Mouse (Mus musculus) liver, embryonic 11.5 days (tissue): Measurements from ENCODE around the gene Gin1. TPM values are rescaled to one million over a fixed set of nuclear protein-coding genes. Genes with fewer than 3 reads are reported as not detected.
"Not testable (repeated sequence)": the region's sequence is repeated elsewhere in the genome, so short reads cannot be mapped to it uniquely, and the experiment has no call there.

Experiments
- ATAC-seq: fragments of 200-750 bp; cut with Nextera tagmentation; replicated peaks from 2 replicates; pipeline ENCODE4 v1.8.0; 2017; ENCODE audit warnings: moderate number of reproducible peaks, mild to moderate bottlenecking, moderate TSS enrichment, moderate library complexity; ENCODE audit not compliant: low FRiP score
- DNase-seq: peaks from one replicate; pipeline ENCODE4 v3.0.0-alpha.2; 2017; ENCODE audit warnings: low spot score
- H3K27ac ChIP-seq: fragments of 300-500 bp; sonication (generic); 2 replicates; pipeline ENCODE4 v1.5.1; 2014; ENCODE audit warnings: mild to moderate bottlenecking, low read depth, low read length, control low read depth
- H3K27me3 ChIP-seq: fragments of 300-500 bp; sonication (generic); replicated peaks from 2 replicates; pipeline ENCODE4 v1.6.1; 2014; ENCODE audit warnings: low read length, mixed read lengths; ENCODE audit not compliant: control insufficient read depth, insufficient read depth
- H3K36me3 ChIP-seq: fragments of 300-500 bp; sonication (generic); 2 replicates; pipeline ENCODE4 v1.6.1; 2014; ENCODE audit warnings: mild to moderate bottlenecking, low read length, moderate library complexity, mixed read lengths; ENCODE audit not compliant: control insufficient read depth, insufficient read depth
- H3K4me1 ChIP-seq: fragments of 300-500 bp; sonication (generic); replicated peaks from 2 replicates; pipeline ENCODE4 v1.6.1; 2014; ENCODE audit warnings: low read length, mixed read lengths; ENCODE audit not compliant: control insufficient read depth, insufficient read depth
- H3K4me2 ChIP-seq: fragments of 300-500 bp; sonication (generic); 2 replicates; pipeline ENCODE4 v1.6.1; 2014; ENCODE audit warnings: mild to moderate bottlenecking, control low read depth, moderate library complexity
- H3K4me3 ChIP-seq: fragments of 300-500 bp; sonication (generic); 2 replicates; pipeline ENCODE4 v1.5.1; 2014; ENCODE audit warnings: low read depth, low read length, control low read depth
- H3K9ac ChIP-seq: fragments of 300-500 bp; sonication (generic); 2 replicates; pipeline ENCODE4 v1.6.1; 2014; ENCODE audit warnings: low read depth, low read length, control low read depth
- H3K9me3 ChIP-seq: fragments of 300-500 bp; sonication (generic); 2 replicates; pipeline ENCODE4 v1.6.1; 2016; ENCODE audit warnings: low read length, inconsistent platforms, mixed read lengths; ENCODE audit not compliant: control insufficient read depth
- WGBS: fragments of 180-500 bp; shearing (Covaris S2); extraction: QIAGEN DNeasy Blood & Tissue Kit; methylation state at CpG from one replicate; pipeline ENCODE4 v1.1.7; 2014; 5-methylcytosine and 5-hydroxymethylcytosine counted together
- polyA plus RNA-seq: library from polyadenylated mRNA; unstranded; fragments of >200 nt; fragmentation: Nextera tagmentation; extraction: Ambion mirVana; gene quantifications from 2 replicates; pipeline ENCODE4 v1.2.1, GENCODE M21; 2014

Gin1 gene
- polyA plus RNA-seq, 1 experiment from 2014 or later: 19.6 TPM

DNA sequence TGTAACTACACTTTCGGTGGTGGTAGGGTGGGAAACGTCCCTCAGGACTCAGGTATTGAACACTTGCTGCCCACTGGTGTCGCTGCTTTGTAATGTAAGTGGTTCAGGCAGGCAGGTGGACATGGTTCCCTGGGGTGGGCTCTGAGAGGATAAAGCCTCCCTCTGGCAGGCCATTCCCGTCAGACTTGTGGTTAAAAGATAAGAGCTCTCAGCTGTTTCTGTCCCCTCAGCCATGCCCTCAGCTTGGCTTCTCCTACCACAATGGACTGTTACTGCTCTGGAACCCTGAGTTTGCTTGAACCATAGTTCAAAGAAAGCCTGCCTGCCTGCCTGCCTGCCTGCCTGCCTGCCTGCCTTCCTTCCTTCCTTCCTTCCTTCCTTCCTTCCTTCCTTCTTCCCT lies 15.6 kb upstream of the Gin1 start:
- peak; percentile 64; the same call in 1 of the 2 replicates for ATAC-seq
- 67% methylated on average over 4 of the region's 4 CpGs for WGBS
- Histone ChIP-seq H3K4me2 (no peak overlapping the region), H3K27me3 (no peaks in the 10 kb centered on the region), H3K4me1 (no peaks in the 10 kb centered on the region), H3K9me3 (no peaks in the 10 kb centered on the region), H3K9ac (no peak overlapping the region), H3K4me3 (no peak overlapping the region), H3K27ac (no peak overlapping the region), H3K36me3 (peaks cover 4% of the 10 kb centered on the region; the same call in 1 of the 2 replicates)
- no peak for DNase-seq

DNA sequence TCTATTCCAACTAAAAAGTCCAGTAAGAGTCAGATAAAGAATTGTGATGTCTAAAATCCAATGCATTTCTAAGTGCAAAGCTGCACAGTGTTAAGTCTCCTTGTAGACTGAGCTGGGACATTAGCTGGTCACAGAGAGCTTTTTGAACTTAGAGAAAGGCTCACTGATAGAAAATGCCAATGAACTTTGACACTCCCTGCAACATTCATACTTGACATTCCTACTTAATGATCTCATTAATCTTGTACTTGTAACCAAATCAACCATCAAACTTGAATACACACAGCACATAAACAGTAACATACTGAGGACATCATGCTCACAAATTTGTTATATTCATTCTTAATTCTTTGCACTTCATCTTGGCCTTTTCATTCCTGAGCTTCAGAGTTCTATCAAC lies 10.1 kb upstream of the Gin1 start:
- Histone ChIP-seq H3K27ac (no peak overlapping the region), H3K9ac (no peak overlapping the region), H3K4me1 (no peaks in the 10 kb centered on the region), H3K4me2 (no peak overlapping the region), H3K4me3 (no peak overlapping the region), H3K9me3 (no peaks in the 10 kb centered on the region), H3K27me3 (no peaks in the 10 kb centered on the region), H3K36me3 (peaks cover 3% of the 10 kb centered on the region; the same call in 1 of the 2 replicates)
- no peak for ATAC-seq
- DNase-seq: no peak

DNA sequence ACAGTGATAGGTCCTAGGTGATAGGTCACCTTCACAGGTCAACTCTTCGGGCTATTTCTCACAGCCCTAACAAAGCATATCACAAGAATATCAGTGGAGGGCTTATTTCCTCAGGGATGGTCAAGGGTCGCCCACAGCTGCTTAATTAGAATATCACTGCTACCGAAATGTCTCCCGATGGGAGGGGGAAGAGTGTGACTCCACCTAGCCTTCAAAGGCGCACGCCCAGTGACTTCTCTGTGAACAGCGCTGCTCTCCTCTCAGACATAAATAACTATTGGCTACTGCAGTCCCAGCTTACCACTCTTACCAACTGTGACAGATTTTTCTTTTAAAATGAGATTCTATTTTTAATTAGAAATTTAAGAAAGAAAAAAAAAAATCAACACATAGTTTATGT lies 9.4 kb upstream of the Gin1 start:
- H3K27me3 ChIP-seq: no peaks in the 10 kb centered on the region
- no peak for DNase-seq
- no peaks in the 10 kb centered on the region for H3K9me3 ChIP-seq
- H3K27ac ChIP-seq: no peak overlapping the region
- no peak overlapping the region for H3K4me3 ChIP-seq
- H3K9ac ChIP-seq: no peak overlapping the region
- H3K36me3 ChIP-seq: peaks cover 2% of the 10 kb centered on the region; the same call in 1 of the 2 replicates
- H3K4me2 ChIP-seq: no peak overlapping the region
- 72% methylated on average over 7 of the region's 7 CpGs for WGBS
- H3K4me1 ChIP-seq: no peaks in the 10 kb centered on the region
- ATAC-seq: no peak

DNA sequence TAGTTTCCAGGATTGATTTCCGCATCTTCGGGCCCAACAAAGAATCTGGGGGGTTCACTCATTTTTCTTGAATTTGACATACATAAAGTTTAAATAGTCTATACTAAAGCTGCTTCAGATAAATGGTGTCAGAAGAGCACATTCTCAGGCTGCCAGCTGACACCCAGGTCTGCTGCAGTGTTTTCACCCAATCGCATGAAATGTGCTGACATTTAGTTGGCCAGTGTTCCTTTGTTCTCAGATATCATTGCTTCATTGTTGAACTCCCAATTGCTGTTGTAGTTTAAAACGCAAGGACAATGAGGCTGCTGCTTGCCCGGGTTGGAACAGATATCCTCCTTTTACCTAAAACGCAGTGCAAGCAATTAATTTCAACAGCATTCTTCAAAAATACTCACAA lies 8.5 kb upstream of the Gin1 start:
- H3K4me2 ChIP-seq: no peak overlapping the region
- no peaks in the 10 kb centered on the region for H3K27me3 ChIP-seq
- 86% methylated on average over 6 of the region's 6 CpGs for WGBS
- H3K4me1 ChIP-seq: no peaks in the 10 kb centered on the region
- peaks cover 1% of the 10 kb centered on the region; the same call in 1 of the 2 replicates for H3K36me3 ChIP-seq
- H3K9me3 ChIP-seq: no peaks in the 10 kb centered on the region
- H3K27ac ChIP-seq: no peak overlapping the region
- no peak overlapping the region for H3K9ac ChIP-seq
- no peak overlapping the region for H3K4me3 ChIP-seq
- ATAC-seq (no peak), DNase-seq (no peak)

DNA sequence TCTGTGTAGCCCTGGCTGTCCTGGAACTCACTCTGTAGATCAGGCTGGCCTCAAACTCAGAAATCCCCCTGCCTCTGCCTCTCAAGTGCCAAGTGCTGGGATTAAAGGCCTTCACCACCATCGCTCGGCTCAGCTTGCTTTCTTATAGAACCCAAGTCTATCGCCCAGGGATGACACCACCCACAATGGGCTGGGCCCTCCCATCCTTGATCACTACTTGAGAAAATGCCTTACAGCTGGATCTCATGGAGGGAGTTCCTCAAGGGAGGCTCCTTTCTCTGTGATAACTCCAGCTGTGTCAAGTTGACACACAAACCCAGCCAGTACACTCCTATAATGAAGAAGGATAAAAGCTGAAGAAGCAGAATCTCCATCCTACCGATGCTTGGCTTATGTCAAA lies 4.3 kb upstream of the Gin1 start:
- not testable (repeated sequence) for DNase-seq, H3K4me3 ChIP-seq, H3K9me3 ChIP-seq, H3K4me2 ChIP-seq, ATAC-seq, H3K4me1 ChIP-seq, H3K36me3 ChIP-seq, H3K27ac ChIP-seq, H3K9ac ChIP-seq, H3K27me3 ChIP-seq
- 82% methylated on average over 4 of the region's 4 CpGs for WGBS

DNA sequence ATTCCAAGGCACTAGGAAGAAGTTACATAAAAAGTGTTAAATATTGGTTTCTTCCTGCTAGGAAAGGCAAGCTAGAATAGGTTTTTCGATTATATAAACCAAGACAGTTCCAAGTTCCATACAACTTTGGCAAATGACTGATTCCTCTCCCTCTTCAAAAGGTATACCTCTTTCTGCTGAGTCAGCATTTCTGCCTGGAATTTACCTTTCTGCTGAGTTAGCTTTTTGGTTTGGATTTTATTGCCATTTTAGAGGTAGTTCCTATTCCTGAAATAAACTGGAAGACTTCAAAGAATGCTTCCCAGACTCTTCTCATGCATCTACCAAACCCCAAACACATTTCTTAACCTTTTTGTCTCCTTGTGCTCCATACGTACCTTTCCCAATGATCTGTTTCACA lies 1.9 kb upstream of the Gin1 start:
- peak overlapping the region; percentile 90; the same call in 1 of the 2 replicates for H3K4me3 ChIP-seq
- WGBS: 75% methylated on average over 2 of the region's 2 CpGs
- no peak for ATAC-seq

DNA sequence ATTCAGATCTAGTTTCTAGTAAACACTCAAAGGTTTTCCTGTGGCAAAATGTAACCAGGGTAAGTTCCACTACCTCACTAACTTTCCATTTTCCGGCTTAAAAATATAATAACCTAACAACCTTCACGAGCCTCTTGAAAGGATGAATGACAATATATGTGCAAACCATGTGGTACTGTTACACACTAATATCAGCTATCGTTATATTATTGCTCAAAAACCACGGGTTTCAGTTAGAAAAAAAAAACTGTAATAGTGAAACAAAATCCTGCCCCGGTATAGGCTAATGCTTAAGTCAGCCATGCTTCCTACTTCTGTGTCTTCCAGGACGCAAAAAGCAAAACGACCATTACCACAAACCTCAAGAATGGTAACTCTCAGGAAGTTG lies 1.1 kb upstream of the Gin1 start:
- 9% methylated on average over 7 of the region's 7 CpGs for WGBS
- Histone ChIP-seq H3K4me1 (peaks cover 8% of the 10 kb centered on the region), H3K36me3 (no peaks in the 10 kb centered on the region), H3K27ac (peak overlapping the region; percentile 84), H3K9ac (peak overlapping the region; percentile 88), H3K27me3 (no peaks in the 10 kb centered on the region), H3K4me3 (peak overlapping the region; percentile 90), H3K4me2 (peak overlapping the region; percentile 81), H3K9me3 (no peaks in the 10 kb centered on the region)
- ATAC-seq (no peak), DNase-seq (no peak)

More for the DNA sequence above, 1.9 kb upstream of the Gin1 start:
- DNase-seq: no peak
- Histone ChIP-seq H3K36me3 (no peaks in the 10 kb centered on the region), H3K27me3 (no peaks in the 10 kb centered on the region), H3K9me3 (no peaks in the 10 kb centered on the region), H3K27ac (no peak overlapping the region), H3K4me2 (peak overlapping the region; percentile 81), H3K9ac (no peak overlapping the region), H3K4me1 (peaks cover 8% of the 10 kb centered on the region)

DNA sequence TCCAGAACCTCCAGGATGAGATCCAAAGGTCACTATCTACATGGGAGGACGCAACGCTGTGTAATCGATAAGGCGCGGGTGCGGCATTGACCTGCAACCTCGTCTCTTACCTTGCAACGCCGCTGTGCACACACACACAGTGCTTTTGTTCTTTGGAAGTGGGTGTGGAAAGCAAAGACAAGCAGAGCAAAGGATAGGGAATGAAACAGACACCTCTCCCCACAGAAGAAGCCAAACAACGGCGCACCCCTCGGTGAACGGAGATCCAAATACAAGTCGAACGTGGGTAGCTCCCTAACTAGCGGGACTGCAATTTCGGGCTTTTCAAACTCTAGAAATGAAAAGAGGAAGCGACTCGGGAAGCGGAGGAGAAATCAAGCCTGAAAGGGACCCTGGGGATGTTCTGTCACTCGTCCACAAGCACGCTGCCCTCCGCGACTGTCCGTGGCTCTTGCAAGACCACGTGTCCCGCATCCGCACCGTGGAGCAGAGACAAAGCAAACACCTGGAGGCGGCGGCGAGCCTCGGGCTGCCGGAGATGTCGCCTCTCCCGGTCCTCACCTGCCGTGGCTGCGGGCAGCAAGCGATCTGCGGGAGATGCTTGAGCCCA lies 573 bp upstream of the Gin1 start:
- DNase-seq: peak; percentile 77
- under 1% methylated on average over 40 of the region's 40 CpGs for WGBS

DNA sequence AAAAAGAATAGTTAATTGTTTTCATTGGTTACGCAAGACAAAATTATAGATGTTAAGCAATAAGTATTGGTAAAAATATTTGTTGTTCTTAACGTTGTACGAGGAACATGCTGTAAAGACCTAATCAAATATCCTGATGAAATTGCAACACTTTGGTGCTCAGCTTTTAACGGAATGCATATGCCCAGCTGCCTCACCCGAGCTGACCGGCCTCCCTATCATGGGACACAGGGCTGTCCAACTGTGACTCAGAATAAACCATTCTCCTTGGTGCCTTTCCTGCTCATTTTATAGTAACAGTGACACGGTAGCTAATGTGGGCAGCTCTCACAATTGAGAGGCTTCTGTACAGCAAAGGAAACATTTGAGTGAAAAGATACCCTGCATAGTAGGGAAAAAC lies 1.1 kb downstream of the Gin1 start:
- peak overlapping the region; percentile 37; the same call in 1 of the 2 replicates for H3K9ac ChIP-seq
- H3K27ac ChIP-seq: no peak overlapping the region
- DNase-seq (no peak), ATAC-seq (no peak)
- H3K36me3 ChIP-seq: no peaks in the 10 kb centered on the region
- no peaks in the 10 kb centered on the region for H3K27me3 ChIP-seq
- 58% methylated on average over 7 of the region's 7 CpGs for WGBS
- peak overlapping the region; percentile 36 for H3K4me3 ChIP-seq
- no peaks in the 10 kb centered on the region for H3K9me3 ChIP-seq
- H3K4me1 ChIP-seq: peaks cover 8% of the 10 kb centered on the region
- H3K4me2 ChIP-seq: peak overlapping the region; percentile 64

More for the DNA sequence above, 573 bp upstream of the Gin1 start:
- no peaks in the 10 kb centered on the region for H3K27me3 ChIP-seq
- peak overlapping the region; percentile 81 for H3K4me2 ChIP-seq
- ATAC-seq: peak; percentile 47
- peaks cover 8% of the 10 kb centered on the region for H3K4me1 ChIP-seq
- H3K9me3 ChIP-seq: no peaks in the 10 kb centered on the region
- peak overlapping the region; percentile 84 for H3K27ac ChIP-seq
- H3K36me3 ChIP-seq: no peaks in the 10 kb centered on the region
- peak overlapping the region; percentile 88 for H3K9ac ChIP-seq
- H3K4me3 ChIP-seq: peak overlapping the region; percentile 90
